13 mouse cellular contexts compared by ENCODE assay signal in genomic region chr11:95077956-95078355, GRCm38 (mm10). TPM values are rescaled to one million over a fixed set of nuclear protein-coding genes. Genes with fewer than 3 reads are reported as not detected.
DNase-seq lines count a peak whose midpoint lies in the region; ATAC-seq and TF ChIP-seq lines count a peak whose summit lies in the region.
"Had no signal": no experiment of that assay in that cellular context is flagged by ENCODE, and none has a peak within 500 bp of the region (broad histone marks: within the 10 kb centered on the region; RNA-seq: fewer than 3 reads in every experiment).

No protein-coding gene starts in this region.

- no peak for ATAC-seq in hindbrain, postnatal 0 days
- no peak for ATAC-seq in hindbrain, embryonic 14.5 days (ENCODE audit: low FRiP score)
- ATAC-seq in midbrain, embryonic 13.5 days, result no peak
- ATAC-seq in midbrain, embryonic 16.5 days, result no peak
- no peak for ATAC-seq in intestine, embryonic 14.5 days (replicated peaks; ENCODE audit: low FRiP score, low TSS enrichment, low read depth)
- no peak for ATAC-seq in stomach, postnatal 0 days (ENCODE audit: low FRiP score, low TSS enrichment)

- H3K9me3 ChIP-seq in hindbrain, postnatal 0 days (ENCODE audit: low read length), result no peaks in the 10 kb centered on the region
- no peaks in the 10 kb centered on the region for H3K9me3 ChIP-seq in hindbrain, embryonic 14.5 days (ENCODE audit: control insufficient read depth, low read length)
- H3K9me3 ChIP-seq in midbrain, embryonic 13.5 days, result no peaks in the 10 kb centered on the region
- no peaks in the 10 kb centered on the region for H3K9me3 ChIP-seq in midbrain, embryonic 16.5 days (replicated peaks; ENCODE audit: control insufficient read depth, low read length, poor library complexity, severe bottlenecking)
- no peaks in the 10 kb centered on the region for H3K9me3 ChIP-seq in intestine, embryonic 14.5 days (ENCODE audit: control insufficient read depth, low read length)
- H3K9me3 ChIP-seq in stomach, postnatal 0 days (ENCODE audit: control insufficient read depth, low read length), result no peaks in the 10 kb centered on the region
- H3K9me3 ChIP-seq: midbrain, embryonic 12.5 days had no signal

- no peaks in the 10 kb centered on the region; the same call in 1 of the 2 replicates for H3K27me3 ChIP-seq in hindbrain, postnatal 0 days (ENCODE audit: insufficient read depth, low read length)
- H3K27me3 ChIP-seq in hindbrain, embryonic 14.5 days (ENCODE audit: control insufficient read depth, insufficient read depth, low read length), result peaks cover 22% of the 10 kb centered on the region
- peaks cover 64% of the 10 kb centered on the region for H3K27me3 ChIP-seq in midbrain, embryonic 13.5 days
- peaks cover 4% of the 10 kb centered on the region; the same call in 1 of the 2 replicates for H3K27me3 ChIP-seq in midbrain, embryonic 16.5 days (ENCODE audit: control insufficient read depth, insufficient read depth, low read depth, low read length)
- H3K27me3 ChIP-seq in intestine, embryonic 14.5 days (replicated peaks; ENCODE audit: control insufficient read depth, insufficient read depth, low read length), result peaks cover 8% of the 10 kb centered on the region; the same call in 1 of the 2 replicates
- no peaks in the 10 kb centered on the region for H3K27me3 ChIP-seq in stomach, postnatal 0 days (ENCODE audit: control insufficient read depth, insufficient read depth, low read length)

- no peak overlapping the region for H3K4me3 ChIP-seq in hindbrain, postnatal 0 days (ENCODE audit: low read length)
- H3K4me3 ChIP-seq in hindbrain, embryonic 14.5 days (replicated peaks; ENCODE audit: low read length), result no peak overlapping the region
- no peak overlapping the region for H3K4me3 ChIP-seq in midbrain, embryonic 13.5 days (replicated peaks)
- H3K4me3 ChIP-seq in midbrain, embryonic 16.5 days (ENCODE audit: low read depth, low read length), result no peak overlapping the region
- no peak overlapping the region for H3K4me3 ChIP-seq in intestine, embryonic 14.5 days (ENCODE audit: low read depth, low read length)
- H3K4me3 ChIP-seq in stomach, postnatal 0 days (ENCODE audit: low read depth, low read length), result no peak overlapping the region
- H3K4me3 ChIP-seq: midbrain, embryonic 12.5 days had no signal

- no peak overlapping the region for H3K27ac ChIP-seq in hindbrain, postnatal 0 days
- H3K27ac ChIP-seq in hindbrain, embryonic 14.5 days, result no peak overlapping the region
- H3K27ac ChIP-seq in midbrain, embryonic 13.5 days, result no peak overlapping the region
- H3K27ac ChIP-seq in midbrain, embryonic 16.5 days (ENCODE audit: low read length), result no peak overlapping the region
- no peak overlapping the region for H3K27ac ChIP-seq in intestine, embryonic 14.5 days (ENCODE audit: low read depth)
- H3K27ac ChIP-seq in stomach, postnatal 0 days (replicated peaks), result no peak overlapping the region
- H3K27ac ChIP-seq: midbrain, embryonic 12.5 days had no signal

- no peak overlapping the region for H3K9ac ChIP-seq in hindbrain, postnatal 0 days (replicated peaks; ENCODE audit: low read length)
- H3K9ac ChIP-seq in hindbrain, embryonic 14.5 days, result no peak overlapping the region
- H3K9ac ChIP-seq in midbrain, embryonic 13.5 days (replicated peaks), result peak overlapping the region; percentile 79; the same call in 1 of the 2 replicates
- no peak overlapping the region for H3K9ac ChIP-seq in midbrain, embryonic 16.5 days (ENCODE audit: low read depth, low read length)
- H3K9ac ChIP-seq in intestine, embryonic 14.5 days (ENCODE audit: low read length), result no peak overlapping the region
- H3K9ac ChIP-seq in stomach, postnatal 0 days (ENCODE audit: low read length), result no peak overlapping the region
- H3K9ac ChIP-seq: midbrain, embryonic 12.5 days had no signal

- no peaks in the 10 kb centered on the region for H3K36me3 ChIP-seq in hindbrain, postnatal 0 days (ENCODE audit: insufficient read depth, low read length)
- no peaks in the 10 kb centered on the region for H3K36me3 ChIP-seq in hindbrain, embryonic 14.5 days (replicated peaks; ENCODE audit: control insufficient read depth, insufficient read depth)
- no peaks in the 10 kb centered on the region for H3K36me3 ChIP-seq in midbrain, embryonic 13.5 days
- no peaks in the 10 kb centered on the region for H3K36me3 ChIP-seq in midbrain, embryonic 16.5 days (ENCODE audit: control insufficient read depth, insufficient read depth, low read length)
- H3K36me3 ChIP-seq in intestine, embryonic 14.5 days (ENCODE audit: control insufficient read depth, insufficient read depth, low read length), result no peaks in the 10 kb centered on the region
- no peaks in the 10 kb centered on the region for H3K36me3 ChIP-seq in stomach, postnatal 0 days (ENCODE audit: control insufficient read depth, insufficient read depth, low read length)
- H3K36me3 ChIP-seq: midbrain, embryonic 12.5 days had no signal

- DNase-seq in hindbrain, postnatal 0 days (ENCODE audit: low spot score), result no peak
- no peak for DNase-seq in hindbrain, embryonic 14.5 days (ENCODE audit: low spot score)
- no peak for DNase-seq in intestine, embryonic 14.5 days (ENCODE audit: low spot score)
- no peak for DNase-seq in stomach, postnatal 0 days (ENCODE audit: low spot score)
- no peak for DNase-seq in ovary, postnatal 36 days (ENCODE audit: low spot score)
- DNase-seq: cerebellum, adult 2 months; heart, adult 18-20 months; heart, postnatal 36 days had no signal

- WGBS in hindbrain, postnatal 0 days, result 60% methylated on average over 7 of the region's 7 CpGs
- WGBS in hindbrain, embryonic 14.5 days, result 60% methylated on average over 7 of the region's 7 CpGs
- 55% methylated on average over 7 of the region's 7 CpGs for WGBS in midbrain, embryonic 13.5 days
- 56% methylated on average over 7 of the region's 7 CpGs for WGBS in midbrain, embryonic 16.5 days
- 50% methylated on average over 7 of the region's 7 CpGs for WGBS in intestine, embryonic 14.5 days
- 48% methylated on average over 7 of the region's 7 CpGs for WGBS in stomach, postnatal 0 days

- H3K4me2 ChIP-seq in hindbrain, postnatal 0 days (ENCODE audit: low read depth, low read length), result peak overlapping the region; percentile 83; the same call in 1 of the 2 replicates
- H3K4me2 ChIP-seq in hindbrain, embryonic 14.5 days (replicated peaks), result no peak overlapping the region
- H3K4me2 ChIP-seq in midbrain, embryonic 13.5 days (replicated peaks), result no peak overlapping the region
- H3K4me2 ChIP-seq in midbrain, embryonic 16.5 days (ENCODE audit: low read length), result no peak overlapping the region; the same call in 1 of the 2 replicates
- peak overlapping the region; percentile 81 for H3K4me2 ChIP-seq in intestine, embryonic 14.5 days (ENCODE audit: low read length)
- H3K4me2 ChIP-seq in stomach, postnatal 0 days (replicated peaks; ENCODE audit: low read depth), result peak overlapping the region; percentile 85; the same call in 1 of the 2 replicates
- H3K4me2 ChIP-seq: liver, embryonic 11.5 days had no signal

- TF ChIP-seq CTCF in hindbrain, postnatal 0 days (IDR thresholded peaks at IDR 0.05; ENCODE audit: low read depth), result peak; percentile 28
- no peak for TF ChIP-seq CTCF in stomach, postnatal 0 days (IDR thresholded peaks at IDR 0.05; ENCODE audit: low read depth)

- TF ChIP-seq EP300 in stomach, postnatal 0 days (optimal IDR thresholded peaks at IDR 0.05), result no peak

- H3K4me1 ChIP-seq in hindbrain, postnatal 0 days (ENCODE audit: insufficient read depth, low read length), result 0 out of 2 replicates have a peak, but pooled peaks cover 5% of the 10 kb centered on the region
- peaks cover 12% of the 10 kb centered on the region for H3K4me1 ChIP-seq in hindbrain, embryonic 14.5 days (replicated peaks; ENCODE audit: control insufficient read depth, insufficient read depth, low read length)
- peaks cover 29% of the 10 kb centered on the region for H3K4me1 ChIP-seq in midbrain, embryonic 13.5 days (replicated peaks)
- H3K4me1 ChIP-seq in midbrain, embryonic 16.5 days (ENCODE audit: control insufficient read depth, insufficient read depth, low read length), result peaks cover 9% of the 10 kb centered on the region
- H3K4me1 ChIP-seq in intestine, embryonic 14.5 days (replicated peaks; ENCODE audit: control insufficient read depth, insufficient read depth, low read length), result peaks cover 46% of the 10 kb centered on the region
- 0 out of 2 replicates have a peak, but pooled peaks cover 8% of the 10 kb centered on the region for H3K4me1 ChIP-seq in stomach, postnatal 0 days (replicated peaks; ENCODE audit: control insufficient read depth, insufficient read depth)

RNA-seq across cellular contexts. Expression of gene Itga3, which starts 1.4 kb away (rescaled TPM):
- 55.4 and 68.8 TPM in 2 replicates for total RNA-seq in hindbrain, postnatal 0 days (2014; rRNA removed)
- polyA plus RNA-seq in hindbrain, postnatal 0 days (2015; fragmentation: Nextera tagmentation; extraction: Ambion mirVana), result 13.2 and 14.4 TPM in 2 replicates
- 15.6 and 16.9 TPM in 2 replicates for polyA plus RNA-seq in hindbrain, embryonic 14.5 days (2014; fragmentation: Nextera tagmentation; extraction: Ambion mirVana)
- 6.6 and 8.8 TPM in 2 replicates for polyA plus RNA-seq in midbrain, embryonic 13.5 days (2015; fragmentation: Nextera tagmentation; extraction: Ambion mirVana)
- 13.7 and 16.6 TPM in 2 replicates for polyA plus RNA-seq in midbrain, embryonic 16.5 days (2015; fragmentation: Nextera tagmentation; extraction: Ambion mirVana)
- polyA plus RNA-seq in intestine, embryonic 14.5 days (2014; fragmentation: Nextera tagmentation; extraction: Ambion mirVana), result 24.1 and 29.0 TPM in 2 replicates
- polyA plus RNA-seq in stomach, postnatal 0 days (2015; fragmentation: Nextera tagmentation; extraction: Ambion mirVana), result 15.6 and 17.0 TPM in 2 replicates

RNA-seq across cellular contexts. Expression of gene Pdk2, which starts 36.8 kb away (rescaled TPM):
- 25.0 and 32.0 TPM in 2 replicates for total RNA-seq in hindbrain, postnatal 0 days (2014; rRNA removed)
- polyA plus RNA-seq in hindbrain, postnatal 0 days (2015; fragmentation: Nextera tagmentation; extraction: Ambion mirVana), result 46.8 and 49.0 TPM in 2 replicates
- polyA plus RNA-seq in hindbrain, embryonic 14.5 days (2014; fragmentation: Nextera tagmentation; extraction: Ambion mirVana), result 22.7 and 25.2 TPM in 2 replicates
- polyA plus RNA-seq in midbrain, embryonic 13.5 days (2015; fragmentation: Nextera tagmentation; extraction: Ambion mirVana), result 21.4 and 24.7 TPM in 2 replicates
- polyA plus RNA-seq in midbrain, embryonic 16.5 days (2015; fragmentation: Nextera tagmentation; extraction: Ambion mirVana), result 24.1 and 27.5 TPM in 2 replicates
- polyA plus RNA-seq in intestine, embryonic 14.5 days (2014; fragmentation: Nextera tagmentation; extraction: Ambion mirVana), result 26.4 and 29.6 TPM in 2 replicates
- polyA plus RNA-seq in stomach, postnatal 0 days (2015; fragmentation: Nextera tagmentation; extraction: Ambion mirVana), result 29.8 and 39.0 TPM in 2 replicates

RNA-seq across cellular contexts. Expression of gene Dlx3, which starts 42.0 kb away (rescaled TPM):
- 0.18 and 0.37 TPM in 2 replicates for total RNA-seq in hindbrain, postnatal 0 days (2014; rRNA removed)
- 0.23 and 0.28 TPM in 2 replicates for polyA plus RNA-seq in hindbrain, postnatal 0 days (2015; fragmentation: Nextera tagmentation; extraction: Ambion mirVana)
- 0.07 and 0.27 TPM in 2 replicates for polyA plus RNA-seq in hindbrain, embryonic 14.5 days (2014; fragmentation: Nextera tagmentation; extraction: Ambion mirVana)
- polyA plus RNA-seq in midbrain, embryonic 13.5 days (2015; fragmentation: Nextera tagmentation; extraction: Ambion mirVana), result 0.27 and 0.30 TPM in 2 replicates
- 0.22 and 0.38 TPM in 2 replicates for polyA plus RNA-seq in midbrain, embryonic 16.5 days (2015; fragmentation: Nextera tagmentation; extraction: Ambion mirVana)
- polyA plus RNA-seq in intestine, embryonic 14.5 days (2014; fragmentation: Nextera tagmentation; extraction: Ambion mirVana), result 0.72 and 0.91 TPM in 2 replicates
- 8.0 and 8.5 TPM in 2 replicates for polyA plus RNA-seq in stomach, postnatal 0 days (2015; fragmentation: Nextera tagmentation; extraction: Ambion mirVana)
- total RNA-seq: heart, adult 18-20 months; heart, postnatal 36 days; left cerebral cortex, postnatal 10 days had no signal

Comparison
In these comparisons a context has a peak if more than half of its experiments do, and no peak if none do; other contexts are left out.
1. H3K4me2 ChIP-seq: peak in hindbrain, postnatal 0 days (single experiment), intestine, embryonic 14.5 days (single experiment) and stomach, postnatal 0 days (single experiment); none in hindbrain, embryonic 14.5 days (single experiment), midbrain, embryonic 13.5 days (single experiment) and midbrain, embryonic 16.5 days (single experiment).